Mouse (Mus musculus): ENCODE data around the gene Gpam.
A peak's percentile ranks its signal among the peaks of the same experiment; 100 is the strongest.

Gpam gene

GRCm38 (mm10) chr19:55060964-55061363 lies 66.1 kb downstream of the Gpam start:
- peak; percentile 82 for DNase-seq (ENCODE audit: low spot score)

- DNase-seq (ENCODE audit: low spot score): no peak
Observed at GRCm38 (mm10) chr19:55057483-55057882, 69.6 kb downstream of the Gpam start.

GRCm38 (mm10) chr19:55055634-55056269 lies 71.3 kb downstream of the Gpam start:
- no peak for DNase-seq (ENCODE audit: low spot score)

- no peak for DNase-seq (ENCODE audit: low spot score)
Observed at GRCm38 (mm10) chr19:55053163-55053562, 73.9 kb downstream of the Gpam start.

GRCm38 (mm10) chr19:55037406-55037805 lies 89.6 kb downstream of the Gpam start:
- DNase-seq (ENCODE audit: low spot score): no peak

GRCm38 (mm10) chr19:55018872-55019271 lies 108.2 kb downstream of the Gpam start:
- no peak for DNase-seq (ENCODE audit: low spot score)

Data from layer of hippocampus, adult 11-12 months (tissue).